Comparison of ENCODE assay signal across 6 mouse cellular contexts in genomic region chr12:115952325-115952724, GRCm38 (mm10).
A peak's percentile ranks its signal among the peaks of the same experiment; 100 is the strongest.
DNase-seq lines count a peak whose midpoint lies in the region; ATAC-seq and TF ChIP-seq lines count a peak whose summit lies in the region.
"Not testable (repeated sequence)": the region's sequence is repeated elsewhere in the genome, so short reads cannot be mapped to it uniquely, and the experiment has no call there.

No protein-coding gene starts in this region.

- not testable (repeated sequence) for H3K36me3 ChIP-seq in thymus, adult 2 months (ENCODE audit: control insufficient read depth, insufficient read depth, low read length)

- H3K27ac ChIP-seq in thymus, adult 2 months (ENCODE audit: control insufficient read depth, insufficient read depth, low read length): peak overlapping the region; percentile 13; the same call in 1 of the 2 replicates

- peak; percentile 73 for ATAC-seq in activated CD4-positive, CD25-positive, alpha-beta regulatory T cell, adult 4 months

- DNase-seq in CD4-positive, CD25-positive, alpha-beta regulatory T cell, adult 2 months (ENCODE audit: low read depth, low spot score): peak; percentile 60
- DNase-seq in induced T-regulatory cell, adult 2 months (ENCODE audit: low read depth): peak; percentile 26
- DNase-seq in naive thymus-derived CD4-positive, alpha-beta T cell, adult 2 months (ENCODE audit: low read depth): peak; percentile 69
- peak; percentile 48 for DNase-seq in thymus, adult 2 months
- DNase-seq in thymus, postnatal 25 days: peak; percentile 45

- not testable (repeated sequence) for TF ChIP-seq POLR2A in thymus, adult 2 months (IDR thresholded peaks at IDR 0.05; ENCODE audit: control insufficient read depth, extremely low read depth, insufficient read depth, low read length, poor library complexity)

- H3K4me1 ChIP-seq in thymus, adult 2 months (replicated peaks; ENCODE audit: control insufficient read depth, insufficient read depth, low read length): not testable (repeated sequence)

- 6% methylated on average over 3 of the region's 3 CpGs for WGBS in thymus, adult 2 months

- not testable (repeated sequence) for H3K27me3 ChIP-seq in thymus, adult 2 months (ENCODE audit: control insufficient read depth, insufficient read depth, low read length)

- not testable (repeated sequence) for H3K4me3 ChIP-seq in thymus, adult 2 months (ENCODE audit: control insufficient read depth, insufficient read depth, low read length)

- TF ChIP-seq CTCF in thymus, adult 2 months (IDR thresholded peaks at IDR 0.05; ENCODE audit: borderline replicate concordance, control insufficient read depth, extremely low read depth, insufficient read depth, low read length, poor library complexity): not testable (repeated sequence)
